Mouse (Mus musculus): ENCODE measurements at regions not wholly inside any gene's neighbourhood (a gene's known extent, or its start where the extent isn't known, plus 50 kb on each side); places are given as distances from the start of the nearest gene placed in this dataset.

GRCm38 (mm10) chr11:56335937-56336336 is 295.1 kb upstream of the Nmur2 start:
- Histone ChIP-seq H3K4me1 (ENCODE audit: control insufficient read depth in 1 of 2, insufficient read depth in 2 of 2) (peaks cover 0 to 11% of the 10 kb centered on the region in 2 experiments; a peak in 2 of 4 replicates), H3K36me3 (replicated peaks in 1 of 2; ENCODE audit: control insufficient read depth in 1 of 2, insufficient read depth in 1 of 2, low read length in 1 of 2) (no peaks in the 10 kb centered on the region), H3K4me2 (ENCODE audit: insufficient read depth, low read depth, poor library complexity, severe bottlenecking) (no peak overlapping the region), H3K27me3 (replicated peaks) (no peaks in the 10 kb centered on the region), H3K4me3 (replicated peaks in 1 of 3; ENCODE audit: low read depth in 2 of 3, low read length in 2 of 3, poor library complexity in 1 of 3) (no peak overlapping the region), H3K9ac (ENCODE audit: insufficient read depth, low read depth) (no peak overlapping the region), H3K9me3 (replicated peaks; ENCODE audit: low read length) (peaks cover 39% of the 10 kb centered on the region), H3K79me2 (replicated peaks; ENCODE audit: control insufficient read depth, extremely low read depth, insufficient read depth, poor library complexity, severe bottlenecking) (no peaks in the 10 kb centered on the region), H3K27ac (ENCODE audit: insufficient read depth, low read depth) (no peak overlapping the region)
- in situ Hi-C loops (cut with MboI; ENCODE audit: low pct_ligation_motif_present, low pct_unique_long_range_greater_than_20kb, low sequenced_read_pairs), result no loop called here
- no peak for DNase-seq (ENCODE audit: extremely low read depth)
- TF ChIP-seq NELFE (IDR thresholded peaks at IDR 0.05; ENCODE audit: low read depth, low read length), result no peak
- TF ChIP-seq ELF1 (IDR thresholded peaks at IDR 0.05; ENCODE audit: low read depth, low read length), result no peak
- no peak for TF ChIP-seq GABPA (IDR thresholded peaks at IDR 0.05; ENCODE audit: insufficient replicate concordance, low read depth, low read length)
- TF ChIP-seq TBP (conservative IDR thresholded peaks at IDR 0.05; ENCODE audit: low read depth, low read length), result no peak
- no peak for TF ChIP-seq EP300 (IDR thresholded peaks at IDR 0.05; ENCODE audit: low read length)
- TF ChIP-seq KAT2A (IDR thresholded peaks at IDR 0.05; ENCODE audit: insufficient replicate concordance, low read length), result no peak
- no peak for TF ChIP-seq USF1 (IDR thresholded peaks at IDR 0.05; ENCODE audit: low read depth, low read length)
- TF ChIP-seq IRF4 (IDR thresholded peaks at IDR 0.05; ENCODE audit: low read depth, low read length), result no peak
- no peak for TF ChIP-seq POLR2A (IDR thresholded peaks at IDR 0.05; ENCODE audit: low read depth, low read length)
- no peak for TF ChIP-seq MYC (IDR thresholded peaks at IDR 0.05; ENCODE audit: low read depth, low read length)
- no peak for TF ChIP-seq MAZ (IDR thresholded peaks at IDR 0.05; ENCODE audit: low read depth, low read length)
- no peak for TF ChIP-seq USF2 (conservative IDR thresholded peaks at IDR 0.05; ENCODE audit: low read depth, low read length)
- TF ChIP-seq POLR2AphosphoS2 (IDR thresholded peaks at IDR 0.05; ENCODE audit: low read depth, low read length), result no peak
- dilution Hi-C loops (cut with MboI; ENCODE audit: extremely low pct_ligation_motif_present, extremely low pct_unique_long_range_greater_than_20kb, low sequenced_read_pairs), result no loop called here

GRCm38 (mm10) chr11:56320293-56320692 is 279.5 kb upstream of the Nmur2 start:
- no peak for TF ChIP-seq NRF1 (IDR thresholded peaks at IDR 0.05; ENCODE audit: low read depth, low read length)
- dilution Hi-C loops (cut with MboI; ENCODE audit: extremely low pct_ligation_motif_present, extremely low pct_unique_long_range_greater_than_20kb, low sequenced_read_pairs) (no loop called here), in situ Hi-C loops (cut with MboI; ENCODE audit: low pct_ligation_motif_present, low pct_unique_long_range_greater_than_20kb, low sequenced_read_pairs) (no loop called here)

More at GRCm38 (mm10) chr11:56320293-56320692, 279.5 kb upstream of the Nmur2 start:
- no peaks in the 10 kb centered on the region for H3K36me3 ChIP-seq (replicated peaks in 1 of 2; ENCODE audit: control insufficient read depth in 1 of 2, insufficient read depth in 1 of 2, low read length in 1 of 2)
- no peaks in the 10 kb centered on the region for H3K79me2 ChIP-seq (replicated peaks; ENCODE audit: control insufficient read depth, extremely low read depth, insufficient read depth, poor library complexity, severe bottlenecking)
- DNase-seq (ENCODE audit: extremely low read depth), result no peak
- H3K9me3 ChIP-seq (replicated peaks; ENCODE audit: low read length), result peaks cover 34% of the 10 kb centered on the region
- no peak overlapping the region for H3K9ac ChIP-seq (ENCODE audit: insufficient read depth, low read depth)
- no peaks in the 10 kb centered on the region for H3K27me3 ChIP-seq (replicated peaks)
- H3K4me2 ChIP-seq (ENCODE audit: insufficient read depth, low read depth, poor library complexity, severe bottlenecking), result no peak overlapping the region
- no peak overlapping the region for H3K4me3 ChIP-seq (replicated peaks in 1 of 3; ENCODE audit: low read depth in 2 of 3, low read length in 2 of 3, poor library complexity in 1 of 3)
- peaks cover 0 to 5% of the 10 kb centered on the region in 2 experiments; a peak in 1 of 4 replicates for H3K4me1 ChIP-seq (ENCODE audit: control insufficient read depth in 1 of 2, insufficient read depth in 2 of 2)
- no peak overlapping the region for H3K27ac ChIP-seq (ENCODE audit: insufficient read depth, low read depth)
